Mouse (Mus musculus) megakaryocyte-erythroid progenitor cell, adult 5-6 weeks (primary cell): ENCODE data around the gene Smg8. TPM values are rescaled to one million over a fixed set of nuclear protein-coding genes. Genes with fewer than 3 reads are reported as not detected.
A peak's percentile ranks its signal among the peaks of the same experiment; 100 is the strongest.

Experiments
- ATAC-seq: replicated peaks from 2 replicates; pipeline ENCODE4 v1.8.0; 2016; ENCODE audit warnings: mild to moderate bottlenecking, inconsistent platforms; ENCODE audit not compliant: severe bottlenecking, poor library complexity, low FRiP score, low TSS enrichment
- total RNA-seq, 2 experiments: library from RNA; stranded (forward) in 1 of 2; stranded (reverse) in 1 of 2; fragments of 200-1000, 215-1000 nt in 1 of 2; fragments of >200 nt in 1 of 2; fragmentation: Nextera tagmentation in 1 of 2; gene quantifications; 2 replicates each; pipeline ENCODE4 v1.2.3; 2014 to 2017

The Smg8 gene
- total RNA-seq (2014; fragmentation: Nextera tagmentation) (14.3 and 14.6 TPM in 2 replicates), total RNA-seq (2017) (22.8 and 32.5 TPM in 2 replicates)

DNA sequence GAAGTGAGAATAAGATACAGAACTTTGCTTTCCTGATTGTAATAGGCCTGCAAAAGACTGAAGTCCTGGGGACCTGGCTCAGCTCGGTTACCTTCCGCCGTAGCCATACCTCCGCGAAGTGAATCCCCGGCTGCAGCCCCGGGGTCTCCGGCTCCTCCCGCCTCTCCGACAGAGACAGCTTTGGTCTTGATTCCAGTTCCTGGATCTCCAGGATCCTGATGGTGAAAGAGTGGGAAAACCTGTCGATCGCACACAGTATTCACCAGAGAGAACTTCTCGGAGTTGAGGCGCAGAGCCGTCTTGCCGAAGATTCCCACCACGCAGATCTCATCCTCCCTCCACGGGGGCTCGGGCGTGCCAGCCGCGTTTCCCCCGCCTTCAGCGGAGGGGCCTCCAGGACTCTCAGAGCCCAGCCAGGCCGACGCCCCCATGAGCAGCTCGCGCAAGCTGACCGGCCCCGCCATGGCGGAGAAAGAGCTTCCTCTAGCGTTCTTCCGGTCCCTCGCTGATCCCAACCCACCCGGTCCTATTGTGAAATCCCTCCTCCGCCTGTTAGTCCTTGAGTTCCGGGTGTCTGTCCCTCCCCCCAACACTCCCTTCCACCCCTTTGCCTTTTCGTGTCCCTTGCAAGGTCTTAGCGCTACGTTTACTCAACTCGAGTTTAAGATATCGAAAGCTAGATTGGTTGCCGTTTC is at the start of gene Smg8:
Smg8 (minus strand) TSS at position 485 of the 695 bp plus-strand sequence.
- ATAC-seq, result peak; percentile 98

DNA sequence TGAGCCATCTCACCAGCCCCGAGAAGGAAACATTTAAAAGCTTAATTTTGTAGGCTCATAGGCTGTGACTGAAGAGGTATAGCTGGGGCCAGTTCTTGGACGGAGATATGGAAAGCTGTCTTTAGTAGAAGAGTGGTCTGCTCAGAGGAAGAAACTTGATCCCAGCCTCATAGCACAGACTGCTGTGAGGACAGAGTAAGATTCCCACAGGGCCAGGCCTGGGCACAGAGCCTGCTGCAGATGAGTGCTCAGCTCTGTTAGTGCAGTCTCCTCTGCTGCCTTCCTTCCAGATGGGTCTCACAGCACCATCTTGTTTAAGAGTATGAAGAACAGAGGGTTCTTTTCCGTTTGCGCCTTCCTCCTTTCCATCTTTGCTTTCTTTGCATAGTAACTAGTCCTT is 49.7 kb upstream of the Smg8 start:
- no peak for ATAC-seq

DNA sequence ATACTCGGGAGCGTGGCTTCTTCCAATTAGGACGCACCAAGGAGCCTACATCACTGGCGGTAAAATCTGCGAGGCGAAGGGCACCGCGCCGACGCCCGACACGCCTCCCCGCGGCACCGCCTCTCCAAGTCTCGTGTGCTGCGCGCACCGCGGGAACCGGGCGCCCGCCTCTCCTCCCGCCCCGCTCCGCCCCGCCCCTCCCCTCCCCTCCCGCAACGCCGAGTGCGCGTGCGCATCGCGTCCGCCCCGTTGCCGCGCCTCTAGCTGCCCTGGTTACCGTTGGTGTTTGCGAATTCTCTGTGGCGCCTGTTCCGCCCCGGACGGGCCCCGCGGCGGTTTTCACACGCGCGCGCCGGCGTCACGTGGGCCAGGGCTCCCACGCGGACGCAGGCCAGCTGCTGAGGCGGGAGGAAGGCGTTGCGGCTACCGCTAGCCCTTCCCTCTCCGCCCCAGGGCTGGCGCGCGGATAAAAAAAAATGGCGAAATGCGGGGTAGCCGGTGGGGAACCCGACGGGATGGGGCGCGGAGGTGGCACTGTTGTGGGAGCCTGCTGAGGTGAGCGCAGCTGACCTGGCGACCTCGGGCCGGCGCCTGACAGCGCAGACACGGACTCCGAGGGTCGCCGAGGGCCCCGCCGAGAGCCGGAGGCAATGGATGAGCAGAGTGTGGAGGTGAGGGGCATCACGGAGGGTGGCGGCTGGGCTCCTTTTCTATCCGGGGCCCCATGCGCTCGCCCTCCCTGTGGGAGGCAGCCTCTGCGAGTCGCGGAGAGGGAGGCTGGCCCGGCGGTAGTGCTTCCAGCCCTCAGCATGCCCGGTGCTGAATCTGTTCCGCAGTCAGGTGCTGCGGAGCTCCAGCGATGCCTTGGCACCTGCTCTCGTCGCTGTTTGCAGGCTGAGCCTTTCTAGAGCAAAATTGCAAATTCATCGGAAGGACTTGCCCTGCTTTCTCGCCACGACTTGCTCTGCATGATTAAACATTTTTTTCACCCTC is 40.5 kb upstream of the Smg8 start, which contains the start of gene Trim37:
Trim37 (plus strand) TSS at position 254 of the 993 bp plus-strand sequence.
- peak; percentile 87 for ATAC-seq

DNA sequence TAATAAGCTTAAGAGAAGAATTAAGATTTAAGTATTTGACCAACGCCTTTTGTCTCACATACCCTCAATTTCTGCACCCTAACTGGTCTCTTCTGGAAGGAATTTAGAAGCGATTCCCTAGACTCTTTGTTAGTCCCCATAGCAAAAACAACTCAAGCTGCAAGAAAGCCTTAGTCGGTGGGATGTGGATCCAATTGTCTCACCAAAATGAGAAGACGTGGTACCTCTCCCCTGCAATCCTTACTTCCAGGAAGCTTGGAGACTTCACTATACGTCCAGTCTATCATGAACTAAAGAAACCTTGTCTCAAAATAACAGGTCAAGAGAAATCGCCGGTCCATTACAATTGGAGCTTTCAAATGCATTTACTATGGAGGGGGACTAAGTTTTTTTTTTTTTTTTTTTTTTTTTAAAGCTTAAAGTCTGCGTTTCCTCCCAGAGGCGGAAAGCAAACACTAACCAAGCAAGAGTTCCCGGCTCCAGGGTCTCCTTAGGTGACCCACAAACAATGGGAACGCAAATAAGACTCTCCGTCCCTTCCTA is 39.8 kb upstream of the Smg8 start:
- ATAC-seq, result no peak

DNA sequence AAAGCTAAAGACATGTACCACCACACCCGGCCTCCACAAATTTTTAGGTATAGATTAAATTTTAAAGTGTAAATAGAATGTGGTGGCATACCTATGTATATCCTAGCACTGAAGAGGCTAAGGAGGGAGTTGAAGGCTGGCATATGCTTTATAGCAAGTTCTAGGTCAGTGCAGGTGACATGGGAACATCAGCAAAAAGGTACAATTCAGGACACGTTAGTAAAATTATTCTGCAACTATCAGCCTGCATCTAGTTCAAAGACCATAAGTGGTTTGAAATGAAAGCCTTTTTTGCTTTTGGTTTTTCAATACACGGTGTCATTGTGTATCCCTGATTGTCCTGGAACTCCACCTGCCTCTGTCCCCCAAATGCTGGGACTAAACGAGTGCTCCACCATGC is 39.0 kb upstream of the Smg8 start:
- no peak for ATAC-seq

DNA sequence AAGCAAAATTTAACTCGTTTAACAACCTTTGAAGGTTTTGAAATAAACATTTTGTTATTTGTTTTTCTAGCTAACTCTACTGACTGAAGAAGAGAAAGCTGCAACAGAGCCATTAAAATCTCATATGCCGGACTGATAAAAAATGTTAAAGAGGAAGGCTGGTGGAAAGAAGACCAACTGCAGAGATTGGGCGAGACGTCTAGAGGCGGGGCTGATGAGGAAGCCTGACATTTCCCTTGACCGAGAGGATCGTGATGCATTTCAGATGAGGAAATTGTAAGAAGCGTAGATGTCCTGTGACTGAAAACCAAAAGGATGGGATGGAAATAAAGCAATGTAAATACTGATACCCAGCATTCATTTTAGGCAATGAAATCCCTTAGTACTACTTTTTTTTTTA is 35.3 kb upstream of the Smg8 start:
- ATAC-seq, result no peak

DNA sequence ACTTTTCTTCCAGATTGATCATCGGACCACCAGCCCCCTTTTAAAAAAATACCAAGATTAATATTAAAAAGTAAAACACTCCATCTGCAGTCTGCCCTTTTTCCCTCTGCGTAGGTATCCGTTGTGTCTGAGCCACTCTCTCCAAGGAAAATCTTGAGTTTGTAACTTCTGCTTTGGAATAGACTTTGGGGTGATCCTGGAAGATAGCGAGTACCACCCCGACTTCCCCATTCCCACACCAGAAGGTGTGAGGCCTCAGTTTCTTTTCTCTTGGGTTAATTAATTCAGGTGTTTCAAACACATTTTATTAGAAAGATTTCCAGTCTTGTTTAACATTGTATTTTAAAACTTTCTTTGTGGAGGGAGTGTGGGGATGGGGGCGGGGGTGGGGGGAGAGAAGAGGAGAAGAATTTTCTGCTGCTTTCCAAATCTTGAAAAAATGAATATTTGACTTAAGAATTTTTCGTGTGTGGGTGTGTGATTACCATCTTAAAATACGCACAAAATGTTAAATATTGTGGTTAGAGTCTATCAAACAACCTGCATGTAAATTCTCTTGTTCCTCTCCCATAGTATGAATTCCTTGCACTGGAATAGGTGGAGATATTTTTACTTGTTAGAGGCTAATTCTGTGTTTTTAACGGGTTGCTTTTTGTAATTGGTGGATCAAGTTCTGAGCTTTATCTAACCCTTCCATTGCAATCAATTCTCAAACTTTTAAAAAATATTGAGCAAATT is 23.8 kb upstream of the Smg8 start:
- no peak for ATAC-seq

DNA sequence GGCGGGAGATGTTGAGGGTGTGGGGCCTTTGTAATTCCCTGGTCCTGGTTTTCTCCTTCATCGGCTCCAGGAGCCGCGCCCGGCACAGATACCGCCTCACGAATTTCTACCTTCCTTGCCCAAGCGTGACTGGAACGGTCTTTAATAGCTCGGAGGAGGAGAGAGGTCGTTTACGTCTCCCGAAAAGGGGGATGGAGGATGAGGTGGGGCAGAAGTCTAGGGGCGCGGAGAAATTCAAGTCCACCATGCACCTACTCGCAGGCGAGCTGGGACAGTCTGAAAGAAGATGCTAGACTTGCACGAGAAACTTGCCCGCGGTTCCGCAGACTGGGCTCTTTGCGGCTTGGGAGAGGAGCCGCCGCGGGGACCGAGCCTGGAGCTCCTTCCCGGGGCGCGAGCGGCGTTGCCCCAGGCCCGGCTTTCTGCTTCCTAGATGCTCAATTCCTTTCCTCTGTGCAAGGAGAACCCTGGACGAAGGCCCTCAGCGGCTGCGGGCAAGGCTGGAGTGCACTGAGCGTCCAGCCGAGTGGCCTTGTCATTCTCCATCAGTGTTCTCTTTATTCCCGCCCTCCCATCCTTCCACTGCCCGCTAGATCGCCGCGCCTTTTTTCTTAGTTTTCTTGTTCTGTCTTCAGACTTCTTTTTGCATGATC is 23.1 kb upstream of the Smg8 start:
- no peak for ATAC-seq

DNA sequence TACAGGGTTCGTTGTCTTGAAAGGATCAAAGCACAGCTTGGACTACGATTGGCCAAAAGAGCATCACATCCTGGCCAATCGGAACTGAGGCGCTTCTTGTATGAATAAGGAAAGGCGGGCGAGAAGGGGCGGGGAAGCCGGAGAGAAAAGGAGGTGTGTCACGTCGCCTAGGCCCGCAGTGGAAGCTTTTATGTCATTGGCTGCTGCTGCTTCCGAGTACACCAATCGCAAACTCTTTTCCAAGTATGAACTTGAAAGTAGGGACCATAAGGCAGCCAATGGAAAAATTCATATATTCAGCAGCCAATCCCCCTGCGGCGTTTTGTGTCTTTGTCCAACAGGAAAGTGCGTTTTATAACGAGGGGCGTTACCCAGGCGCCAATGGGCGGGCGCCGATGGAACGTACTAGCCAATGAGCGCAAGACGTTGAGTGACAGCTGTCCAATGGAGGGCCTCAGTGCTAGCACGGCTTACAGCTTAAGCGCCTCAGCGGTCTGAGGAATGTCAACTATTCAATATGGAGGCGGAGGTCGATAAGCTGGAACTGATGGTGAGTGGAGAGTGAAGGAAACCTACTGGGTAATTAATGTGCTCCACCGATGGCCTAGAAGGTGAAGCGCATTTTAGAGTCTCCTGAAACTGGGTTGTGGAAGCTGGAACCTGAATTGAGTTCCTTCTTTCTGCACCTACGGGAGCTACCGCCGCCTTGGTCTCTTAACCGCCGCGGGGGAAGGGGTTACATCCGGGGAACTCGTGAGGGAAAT is 22.4 kb upstream of the Smg8 start, which contains the start of gene Ska2:
Ska2 (plus strand) TSS at position 480 of the 764 bp plus-strand sequence.
- peak; percentile 97 for ATAC-seq

DNA sequence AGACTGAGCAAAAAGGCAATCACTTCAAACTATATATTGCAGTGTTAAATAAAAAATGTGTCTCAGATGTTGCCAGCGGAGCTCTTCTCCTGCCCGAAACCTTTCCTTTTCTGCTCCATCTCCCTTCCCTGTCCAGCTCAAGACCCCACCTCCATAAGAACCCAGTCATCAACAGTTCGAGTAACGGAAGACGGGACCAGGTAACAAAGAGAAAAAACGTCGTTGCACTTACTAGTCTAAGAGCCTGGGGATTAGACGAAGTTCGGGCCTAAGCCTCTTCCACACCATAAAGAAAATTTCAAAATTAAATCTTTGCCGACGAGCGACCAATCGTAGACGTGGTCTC is 21.8 kb upstream of the Smg8 start, which contains the start of gene Prr11:
Prr11 (minus strand) TSS at position 300 of the 346 bp plus-strand sequence.
- no peak for ATAC-seq

DNA sequence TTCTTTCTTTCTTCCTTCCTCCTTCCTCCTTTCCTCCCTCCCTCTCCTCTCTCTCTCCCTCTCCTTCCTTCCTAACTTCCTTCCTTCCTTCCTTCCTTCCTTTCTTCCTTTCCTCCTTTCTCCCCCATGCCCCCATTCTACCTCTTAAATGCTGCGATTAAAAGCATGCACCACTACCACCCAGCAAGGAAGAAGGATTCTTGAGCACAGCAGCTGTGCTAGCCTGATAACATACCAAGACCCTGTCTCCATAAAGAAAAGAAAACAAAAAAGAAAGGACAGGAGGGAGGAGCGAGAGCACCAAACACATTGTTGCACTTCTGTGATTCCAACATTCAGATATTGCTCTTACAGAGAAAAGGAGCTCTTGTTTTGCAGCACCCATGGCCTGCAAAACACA is 568 bp upstream of the Smg8 start:
- ATAC-seq, result peak; percentile 68

DNA sequence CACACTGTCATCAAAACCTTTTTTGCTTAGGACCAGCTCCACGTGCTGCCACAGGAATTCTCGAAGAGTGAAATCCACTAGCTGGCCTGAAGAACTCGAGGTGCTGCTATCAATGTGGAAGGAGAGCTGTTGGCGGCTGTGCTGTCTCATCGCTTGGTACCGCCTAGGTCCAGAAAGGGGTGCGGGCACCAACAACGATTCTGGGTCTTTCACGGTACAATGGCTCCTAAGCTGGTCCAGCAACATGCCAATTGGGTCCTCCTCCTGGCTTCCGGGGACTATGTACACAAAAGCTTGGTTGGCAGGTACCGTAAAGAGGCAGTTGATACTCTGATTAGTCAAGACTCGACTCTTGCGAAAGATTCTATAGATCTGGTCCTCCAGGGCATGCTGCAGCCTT is 1.1 kb downstream of the Smg8 start:
- ATAC-seq, result no peak

DNA sequence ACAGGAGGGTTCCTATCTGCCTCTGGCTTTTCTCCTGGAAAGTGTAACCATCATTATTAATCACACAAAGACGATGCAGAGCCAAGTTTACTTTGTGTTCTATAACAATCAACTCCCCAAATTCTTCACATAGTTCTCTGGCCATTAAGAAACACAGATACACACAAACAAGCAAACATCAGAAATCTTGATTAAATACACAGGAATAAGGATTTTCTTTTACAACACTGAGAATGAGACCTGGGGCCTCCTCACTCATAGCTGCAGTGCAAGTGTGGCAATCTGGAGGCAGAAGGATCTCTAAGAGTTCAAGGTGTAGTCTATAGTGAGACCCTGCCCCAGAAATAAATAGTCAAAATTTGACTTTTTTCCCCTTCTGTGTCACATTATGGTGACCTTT is 2.9 kb downstream of the Smg8 start:
- no peak for ATAC-seq

DNA sequence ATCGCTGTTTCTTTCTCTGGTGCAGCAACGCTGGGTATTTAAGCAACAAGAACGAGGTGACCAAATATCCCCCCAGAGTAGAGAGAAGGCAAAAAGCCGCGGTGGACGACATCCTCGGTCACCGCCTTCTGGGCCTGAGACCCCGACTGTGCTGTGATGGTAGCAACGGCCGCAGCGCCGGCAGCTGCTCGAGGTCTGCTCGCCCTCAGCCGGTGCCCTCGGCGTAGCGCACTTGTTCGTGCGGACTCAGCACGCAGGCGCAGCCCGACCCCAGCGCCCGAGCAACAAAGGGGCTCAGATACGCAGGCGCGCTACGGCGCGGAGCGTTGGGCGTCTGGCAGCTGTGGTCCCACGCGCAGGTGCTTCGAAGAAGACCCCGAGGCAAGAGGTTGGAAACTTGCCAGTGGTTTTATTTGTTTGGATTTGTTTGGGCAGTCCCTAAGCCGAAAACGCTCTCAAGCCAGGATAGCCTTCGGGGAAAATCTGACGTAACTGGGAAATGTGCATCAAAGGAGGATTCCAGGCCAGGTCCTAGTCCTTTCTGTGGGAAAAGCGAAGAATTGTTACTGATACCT is 12.6 kb downstream of the Smg8 start, which contains the start of gene Gdpd1:
Gdpd1 (minus strand) TSS at position 197 of the 575 bp plus-strand sequence.
- ATAC-seq, result peak; percentile 96

DNA sequence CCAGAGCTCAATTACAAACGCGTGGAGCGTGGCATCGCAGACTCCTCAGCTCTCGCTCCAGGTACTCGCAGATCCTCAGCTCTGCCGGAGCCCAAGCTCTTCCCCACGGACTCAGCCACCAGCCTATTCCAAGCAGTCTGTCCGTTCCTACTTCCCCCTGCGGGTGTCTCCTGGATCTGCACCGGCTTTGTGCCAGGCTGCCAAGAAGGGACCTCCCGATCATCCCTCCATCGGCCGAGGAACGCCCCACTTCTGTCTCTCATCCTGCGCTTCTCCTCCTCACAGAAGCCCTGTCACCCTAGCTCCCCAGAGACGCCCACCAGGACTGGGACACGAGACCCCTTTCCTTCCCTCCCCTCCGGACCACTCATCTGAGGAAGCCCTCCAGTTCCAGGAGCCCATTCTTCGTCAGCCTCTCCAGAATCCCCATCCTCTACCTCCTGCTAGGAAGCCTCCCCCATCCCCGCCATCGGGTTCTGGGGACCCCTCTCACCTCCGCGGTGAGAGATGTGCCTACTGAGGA is 13.2 kb downstream of the Smg8 start:
- peak; percentile 91 for ATAC-seq

DNA sequence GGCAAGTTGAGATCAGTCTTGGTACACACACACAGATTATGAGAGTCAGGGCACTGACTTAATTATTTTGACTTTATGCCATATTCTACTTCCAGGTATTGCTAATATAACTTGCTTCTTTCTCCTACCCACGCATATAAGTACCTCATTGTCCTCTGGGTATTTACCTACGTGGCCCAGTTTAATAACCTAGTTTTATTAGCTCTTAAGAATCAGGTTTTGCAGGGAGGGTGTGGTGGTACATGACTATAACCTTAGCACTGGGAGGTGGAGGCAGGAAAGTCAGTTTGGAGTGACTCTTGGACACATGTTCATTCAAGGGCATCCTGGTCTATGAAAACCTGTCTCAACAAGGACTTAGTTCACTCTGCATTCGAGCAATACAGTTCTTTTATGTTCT is 24.5 kb downstream of the Smg8 start:
- no peak for ATAC-seq

DNA sequence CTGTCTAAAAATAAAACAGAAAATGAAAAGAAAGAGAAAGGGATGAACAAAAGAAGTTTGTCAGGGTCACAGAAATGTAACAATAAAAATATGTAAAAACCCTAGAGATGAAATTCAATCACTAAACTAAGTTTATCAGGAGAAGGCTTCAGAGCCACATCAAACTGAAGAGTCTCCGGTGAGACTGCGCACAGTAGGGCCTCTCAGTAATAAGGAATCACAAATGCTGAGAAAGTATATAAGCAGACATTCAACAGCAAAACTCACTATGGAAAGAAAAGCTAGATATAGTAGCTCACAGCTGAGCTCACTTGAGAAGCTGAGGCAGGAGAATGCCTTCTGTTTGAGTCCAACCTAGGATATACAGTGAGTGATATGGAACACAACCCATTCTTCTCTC is 26.2 kb downstream of the Smg8 start:
- no peak for ATAC-seq

DNA sequence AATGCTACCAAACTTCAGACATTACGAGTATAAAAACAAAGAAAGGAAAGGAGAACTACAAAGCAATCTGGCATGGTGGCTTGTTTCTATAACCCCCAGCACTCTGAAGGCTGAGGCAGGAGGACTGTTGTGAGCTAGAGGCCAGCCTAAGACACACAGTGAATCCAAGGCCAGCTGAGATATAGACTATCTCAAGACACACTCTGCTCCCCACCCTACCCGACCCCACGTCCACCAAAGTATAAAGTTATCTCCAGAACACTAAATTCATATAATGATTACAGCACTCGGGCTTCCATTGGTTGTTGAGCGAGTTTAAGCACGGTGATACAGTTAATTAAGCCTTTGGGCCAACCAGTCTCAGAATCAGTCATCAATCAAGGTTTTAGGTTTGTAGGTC is 30.3 kb downstream of the Smg8 start:
- ATAC-seq, result peak; percentile 63
